Mouse (Mus musculus) duodenum, adult 2 months (tissue): ENCODE results near the gene Cdh11. TPM values are rescaled to one million over a fixed set of nuclear protein-coding genes. Genes with fewer than 3 reads are reported as not detected.

Experiments
- polyA plus RNA-seq: library from polyadenylated mRNA; depleted of rRNA; stranded (reverse); fragments of >200 nt; gene quantifications from 2 replicates; pipeline ENCODE4 v1.2.3, GENCODE M21; 2012; ENCODE audit warnings: low replicate concordance; rRNA removed

Cdh11 gene
- polyA plus RNA-seq = 1.0 and 4.5 TPM in 2 replicates

DNA sequence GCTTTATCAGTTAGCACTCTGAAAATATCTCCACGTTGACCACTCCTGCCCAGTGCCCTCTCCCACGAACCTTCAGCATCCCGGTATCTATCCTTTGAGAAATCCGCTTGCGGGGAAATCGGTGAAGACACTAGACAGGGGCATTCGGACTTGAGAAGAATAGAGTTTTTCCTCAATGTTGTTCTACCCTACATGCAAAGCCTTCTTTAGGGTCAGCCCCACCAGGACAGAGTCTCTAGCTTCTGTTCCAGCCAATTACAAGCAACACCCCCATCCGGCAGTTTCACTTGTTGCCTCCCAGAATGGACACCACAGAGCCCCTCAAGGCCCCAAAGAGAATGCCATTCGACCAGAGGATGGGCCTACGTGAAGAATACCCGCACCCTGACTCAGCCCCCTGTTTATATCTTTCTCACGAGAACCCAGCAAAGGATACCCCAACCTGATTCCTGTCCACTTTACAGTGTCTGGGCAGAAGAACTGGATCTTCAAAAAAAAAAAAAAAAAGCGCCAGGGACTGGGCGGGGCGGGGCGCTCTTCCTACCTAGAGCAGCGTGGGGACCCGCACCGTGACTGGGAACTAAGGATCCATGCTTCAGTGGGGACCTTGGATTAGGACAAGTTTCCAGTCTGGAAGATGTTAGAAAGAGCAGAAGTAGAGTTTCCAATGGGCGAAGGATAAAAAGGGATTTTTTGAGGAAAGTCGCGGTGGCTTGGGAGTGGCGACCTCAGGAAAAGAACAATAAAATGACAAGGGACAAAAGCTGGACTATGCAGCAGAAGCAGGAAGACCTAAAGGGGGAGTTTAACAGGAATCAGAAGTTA lies at the start of gene Cdh11:
Gene Cdh11 (minus strand): TSS at position 51 of the 825 bp plus-strand sequence.

